Mouse (Mus musculus): ENCODE results near the gene Stpg1. TPM values are rescaled to one million over a fixed set of nuclear protein-coding genes. Genes with fewer than 3 reads are reported as not detected.

Gene Stpg1
- polyA plus RNA-seq, 1 experiment from 2014 or later, result 0.23 TPM

DNA sequence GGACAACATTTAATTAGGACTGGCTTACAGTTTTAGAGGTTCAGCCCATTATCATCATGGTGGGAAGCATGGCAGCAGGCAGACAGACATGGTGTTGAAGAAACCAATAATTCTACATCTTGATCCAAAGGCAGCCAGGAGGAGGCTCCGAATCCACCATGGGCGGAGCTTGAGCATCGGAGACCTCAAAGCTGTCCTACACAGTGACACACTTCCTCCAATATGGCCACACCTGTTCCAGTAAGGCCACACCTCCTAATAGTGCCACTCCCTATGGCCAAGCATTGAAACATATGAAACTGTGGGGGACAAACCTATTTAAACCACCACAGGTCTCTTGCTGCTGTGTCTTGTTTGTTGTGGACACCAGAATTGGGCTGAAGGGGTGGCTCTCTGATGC is 40.4 kb downstream of the Stpg1 start:
- no peak overlapping the region for H3K27ac ChIP-seq
- no peak overlapping the region for H3K4me3 ChIP-seq
- WGBS, result 97% methylated on average over 3 of the region's 3 CpGs
- no peak overlapping the region for H3K4me2 ChIP-seq (replicated peaks)
- no peaks in the 10 kb centered on the region for H3K36me3 ChIP-seq
- H3K4me1 ChIP-seq, result no peaks in the 10 kb centered on the region; the same call in 1 of the 2 replicates
- H3K9ac ChIP-seq, result no peak overlapping the region
- no peak for ATAC-seq (ENCODE audit: insufficient number of reproducible peaks, insufficient read depth, low FRiP score, low TSS enrichment)
- H3K27me3 ChIP-seq, result no peaks in the 10 kb centered on the region
- peaks cover 7% of the 10 kb centered on the region for H3K9me3 ChIP-seq

DNA sequence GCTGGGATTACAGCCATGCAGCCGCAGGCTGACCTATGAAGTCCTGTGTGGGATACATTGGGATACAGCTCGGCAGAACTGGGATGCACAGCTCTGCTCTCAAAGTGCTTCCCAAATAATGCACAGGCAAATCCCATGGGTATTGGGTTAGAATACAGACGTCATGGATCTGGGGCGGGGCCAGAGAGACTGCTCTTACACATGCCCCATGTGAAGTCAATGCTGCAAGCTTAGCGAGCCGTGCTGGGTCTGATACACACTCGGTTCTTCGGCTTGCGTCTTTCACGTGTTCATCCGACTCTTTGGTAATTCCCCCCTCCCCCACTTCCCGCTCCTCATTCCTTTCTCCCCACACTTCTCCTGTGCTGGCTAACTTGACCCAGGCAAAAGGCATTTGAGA is 44.5 kb downstream of the Stpg1 start:
- Histone ChIP-seq H3K36me3 (no peaks in the 10 kb centered on the region), H3K9ac (no peak overlapping the region), H3K27me3 (no peaks in the 10 kb centered on the region), H3K4me2 (replicated peaks) (no peak overlapping the region), H3K4me3 (no peak overlapping the region), H3K9me3 (no peaks in the 10 kb centered on the region), H3K27ac (no peak overlapping the region), H3K4me1 (peaks cover 3% of the 10 kb centered on the region)
- WGBS, result 80% methylated on average over 12 of the region's 12 CpGs
- ATAC-seq (ENCODE audit: insufficient number of reproducible peaks, insufficient read depth, low FRiP score, low TSS enrichment), result no peak

DNA sequence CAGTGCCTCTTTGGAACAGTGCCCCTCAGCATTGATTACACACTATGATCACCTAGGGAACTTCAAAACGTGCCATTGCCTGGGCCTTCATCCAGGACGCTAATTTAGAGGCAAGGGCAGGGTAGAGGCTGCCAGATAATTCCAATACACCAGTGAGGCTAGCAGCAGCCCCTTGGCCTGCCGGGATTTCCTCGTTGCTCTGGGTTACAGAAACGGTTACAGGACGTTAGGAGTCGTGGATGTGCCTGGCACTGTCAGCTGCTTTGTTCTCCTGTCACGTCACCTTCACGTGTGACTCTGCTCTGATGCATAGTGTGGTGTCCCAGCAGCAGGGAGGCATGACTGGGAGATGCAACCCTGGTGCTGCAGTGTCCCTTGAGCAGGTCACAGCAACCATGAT is 45.5 kb downstream of the Stpg1 start:
- Histone ChIP-seq H3K4me3 (no peak overlapping the region), H3K9me3 (no peaks in the 10 kb centered on the region), H3K4me1 (peaks cover 13% of the 10 kb centered on the region), H3K27ac (no peak overlapping the region), H3K27me3 (no peaks in the 10 kb centered on the region), H3K36me3 (no peaks in the 10 kb centered on the region), H3K4me2 (replicated peaks) (no peak overlapping the region), H3K9ac (no peak overlapping the region)
- ATAC-seq (ENCODE audit: insufficient number of reproducible peaks, insufficient read depth, low FRiP score, low TSS enrichment), result no peak
- 70% methylated on average over 9 of the region's 9 CpGs for WGBS

DNA sequence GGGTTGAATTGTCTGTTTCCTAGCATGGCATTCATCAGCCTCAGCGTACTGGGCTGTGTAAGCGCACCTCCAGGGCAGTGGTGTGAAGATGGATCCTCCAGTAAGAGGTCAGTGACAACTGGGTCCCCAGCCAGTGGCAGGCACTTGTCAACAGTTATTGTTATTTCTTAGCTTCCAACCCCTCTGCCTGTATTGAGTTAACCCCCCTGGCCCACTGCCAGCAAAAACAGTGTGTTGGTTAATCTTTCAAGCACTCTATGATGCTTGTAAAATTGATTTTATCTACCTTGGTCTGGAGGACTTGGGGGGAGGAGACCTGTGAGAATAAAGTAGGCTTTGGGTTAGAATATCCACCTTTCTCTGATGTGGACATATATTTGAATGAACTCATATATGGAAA is 49.7 kb downstream of the Stpg1 start:
- Histone ChIP-seq H3K9me3 (no peaks in the 10 kb centered on the region), H3K4me2 (replicated peaks) (no peak overlapping the region), H3K4me1 (peaks cover 43% of the 10 kb centered on the region), H3K36me3 (no peaks in the 10 kb centered on the region), H3K27ac (no peak overlapping the region), H3K9ac (no peak overlapping the region), H3K4me3 (no peak overlapping the region), H3K27me3 (0 out of 2 replicates have a peak, but pooled peaks cover 3% of the 10 kb centered on the region)
- ATAC-seq (ENCODE audit: insufficient number of reproducible peaks, insufficient read depth, low FRiP score, low TSS enrichment), result no peak
- WGBS, result 70% methylated on average over 2 of the region's 2 CpGs

DNA sequence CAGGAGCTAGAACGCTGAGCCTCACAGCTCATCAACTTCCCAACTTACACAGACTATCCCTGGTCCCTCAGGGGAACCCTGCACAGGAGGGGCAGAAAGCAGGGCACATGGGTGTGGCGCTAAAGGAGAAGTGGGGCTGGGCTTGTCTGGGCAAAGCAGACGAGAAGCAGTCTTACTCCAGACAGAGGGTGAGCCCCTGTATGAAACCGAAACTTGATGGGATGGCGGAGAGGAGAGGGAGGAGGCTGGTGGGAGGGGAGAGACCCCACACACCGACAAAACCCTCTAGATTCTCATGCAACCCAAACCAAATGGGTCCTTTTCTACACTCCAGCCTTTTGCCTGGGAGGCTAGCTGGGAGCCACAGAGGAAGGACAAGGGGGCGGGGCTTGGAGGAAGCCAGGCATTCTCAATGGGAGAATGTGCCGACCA is 50.5 kb downstream of the Stpg1 start:
- ATAC-seq (ENCODE audit: insufficient number of reproducible peaks, insufficient read depth, low FRiP score, low TSS enrichment), result peak; percentile 49; the same call in 1 of the 2 replicates
- Histone ChIP-seq H3K27me3 (0 out of 2 replicates have a peak, but pooled peaks cover 3% of the 10 kb centered on the region), H3K4me3 (peak overlapping the region; percentile 7; the same call in 1 of the 2 replicates), H3K4me1 (peaks cover 47% of the 10 kb centered on the region), H3K36me3 (no peaks in the 10 kb centered on the region), H3K9me3 (no peaks in the 10 kb centered on the region), H3K4me2 (replicated peaks) (peak overlapping the region; percentile 39), H3K9ac (no peak overlapping the region), H3K27ac (peak overlapping the region; percentile 61; the same call in 1 of the 2 replicates)
- 9% methylated on average over 8 of the region's 8 CpGs for WGBS

DNA sequence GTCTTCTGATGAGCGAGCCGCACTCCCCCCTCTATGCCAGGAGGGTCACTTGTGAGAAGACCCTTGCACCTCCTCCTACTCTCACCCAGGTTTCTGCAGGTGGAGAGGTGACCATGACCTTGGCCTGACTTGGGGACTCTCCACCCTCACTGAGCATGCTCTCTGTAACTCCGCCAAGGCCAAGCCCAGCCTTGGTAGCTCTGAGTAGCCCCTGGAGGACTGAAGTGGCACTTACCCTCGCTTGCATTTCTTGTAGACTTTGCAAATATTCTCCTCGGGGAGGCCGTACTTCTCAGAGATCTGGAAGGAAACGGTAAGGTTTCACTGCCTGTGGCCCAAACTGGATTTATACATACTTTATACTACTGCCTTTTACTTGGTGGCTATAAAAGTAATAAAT is 51.4 kb downstream of the Stpg1 start:
- ATAC-seq (ENCODE audit: insufficient number of reproducible peaks, insufficient read depth, low FRiP score, low TSS enrichment), result no peak
- Histone ChIP-seq H3K36me3 (no peaks in the 10 kb centered on the region), H3K9ac (no peak overlapping the region), H3K27me3 (peaks cover 3% of the 10 kb centered on the region; the same call in 1 of the 2 replicates), H3K27ac (no peak overlapping the region), H3K4me2 (replicated peaks) (no peak overlapping the region), H3K4me1 (peaks cover 47% of the 10 kb centered on the region), H3K9me3 (no peaks in the 10 kb centered on the region), H3K4me3 (no peak overlapping the region)
- 87% methylated on average over 7 of the region's 7 CpGs for WGBS

DNA sequence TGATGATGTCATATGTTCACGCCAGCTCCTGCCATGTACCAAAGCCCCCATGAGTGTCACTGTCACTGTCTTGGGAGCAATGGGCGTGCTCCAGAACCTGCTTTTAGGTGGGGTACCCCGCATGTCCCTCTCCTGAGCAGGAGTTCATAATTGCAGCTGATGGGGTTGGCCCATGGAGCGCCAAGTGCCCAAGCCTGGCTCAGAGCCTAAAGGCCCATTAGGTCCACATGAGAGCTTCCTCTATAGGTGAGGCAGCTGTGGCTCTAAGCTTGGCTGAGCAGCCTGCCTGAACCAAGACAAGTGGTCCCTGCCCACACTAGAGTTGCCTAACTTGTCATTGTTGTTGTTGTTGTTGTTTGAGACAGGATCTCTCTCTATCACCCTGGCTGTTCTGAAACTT is 52.2 kb downstream of the Stpg1 start:
- H3K9me3 ChIP-seq, result no peaks in the 10 kb centered on the region
- peaks cover 49% of the 10 kb centered on the region for H3K4me1 ChIP-seq
- 90% methylated on average over 4 of the region's 4 CpGs for WGBS
- peaks cover 3% of the 10 kb centered on the region; the same call in 1 of the 2 replicates for H3K27me3 ChIP-seq
- no peak overlapping the region for H3K4me3 ChIP-seq
- no peak overlapping the region for H3K27ac ChIP-seq
- ATAC-seq (ENCODE audit: insufficient number of reproducible peaks, insufficient read depth, low FRiP score, low TSS enrichment), result no peak
- no peaks in the 10 kb centered on the region for H3K36me3 ChIP-seq
- no peak overlapping the region for H3K9ac ChIP-seq
- no peak overlapping the region for H3K4me2 ChIP-seq (replicated peaks)

DNA sequence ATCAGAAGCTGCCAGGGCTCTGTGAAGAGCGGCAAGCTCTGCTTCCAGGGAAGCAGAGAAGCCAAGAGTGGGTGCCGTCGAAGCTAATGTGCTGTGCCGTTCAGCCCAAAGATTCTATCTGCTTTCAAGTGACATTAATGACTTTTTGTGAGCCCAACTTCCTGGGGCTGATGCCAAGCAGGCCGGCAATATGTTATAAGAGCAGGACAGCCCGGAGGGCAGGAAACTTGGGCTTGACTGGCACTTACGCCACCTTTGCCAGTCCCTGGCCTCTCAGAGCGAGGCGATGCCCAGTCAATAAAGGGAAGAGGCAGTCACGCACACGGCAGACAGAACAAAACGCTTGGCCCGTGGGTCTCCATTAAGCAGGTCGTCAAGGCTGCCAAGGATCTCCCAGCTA is 53.0 kb downstream of the Stpg1 start:
- Histone ChIP-seq H3K27me3 (peaks cover 3% of the 10 kb centered on the region; the same call in 1 of the 2 replicates), H3K27ac (0 out of 2 replicates have a peak overlapping the region, but pooled peaks have one; percentile 18), H3K4me3 (no peak overlapping the region), H3K9me3 (no peaks in the 10 kb centered on the region), H3K4me2 (replicated peaks) (no peak overlapping the region), H3K36me3 (no peaks in the 10 kb centered on the region), H3K4me1 (peaks cover 56% of the 10 kb centered on the region), H3K9ac (no peak overlapping the region)
- ATAC-seq (ENCODE audit: insufficient number of reproducible peaks, insufficient read depth, low FRiP score, low TSS enrichment), result no peak
- 68% methylated on average over 14 of the region's 14 CpGs for WGBS

DNA sequence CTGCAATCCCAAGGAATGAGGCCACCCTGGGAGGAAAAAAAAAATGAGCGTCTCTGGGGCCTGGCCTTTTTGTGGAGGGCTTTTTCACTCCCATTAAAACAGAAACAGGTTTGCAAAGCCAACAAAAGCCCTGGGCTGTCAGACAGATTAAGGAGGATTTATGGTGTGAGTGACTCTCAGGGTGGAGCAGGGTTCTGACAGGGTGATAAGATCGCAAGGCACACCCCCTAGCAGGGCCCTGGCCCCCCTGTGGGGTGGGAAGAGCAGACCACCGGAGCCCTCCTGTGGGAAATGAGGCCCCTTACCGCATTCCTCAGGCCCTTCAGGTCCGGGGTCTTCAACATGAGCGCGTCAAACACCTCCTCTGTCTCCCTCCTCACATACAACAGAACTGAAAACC is 53.5 kb downstream of the Stpg1 start:
- H3K27me3 ChIP-seq, result peaks cover 5% of the 10 kb centered on the region; the same call in 1 of the 2 replicates
- H3K9ac ChIP-seq, result no peak overlapping the region
- no peak for ATAC-seq (ENCODE audit: insufficient number of reproducible peaks, insufficient read depth, low FRiP score, low TSS enrichment)
- H3K4me2 ChIP-seq (replicated peaks), result no peak overlapping the region
- H3K36me3 ChIP-seq, result no peaks in the 10 kb centered on the region
- H3K9me3 ChIP-seq, result no peaks in the 10 kb centered on the region
- H3K4me1 ChIP-seq, result peaks cover 62% of the 10 kb centered on the region
- WGBS, result 13% methylated on average over 7 of the region's 7 CpGs
- H3K27ac ChIP-seq, result 0 out of 2 replicates have a peak overlapping the region, but pooled peaks have one; percentile 18
- H3K4me3 ChIP-seq, result no peak overlapping the region

DNA sequence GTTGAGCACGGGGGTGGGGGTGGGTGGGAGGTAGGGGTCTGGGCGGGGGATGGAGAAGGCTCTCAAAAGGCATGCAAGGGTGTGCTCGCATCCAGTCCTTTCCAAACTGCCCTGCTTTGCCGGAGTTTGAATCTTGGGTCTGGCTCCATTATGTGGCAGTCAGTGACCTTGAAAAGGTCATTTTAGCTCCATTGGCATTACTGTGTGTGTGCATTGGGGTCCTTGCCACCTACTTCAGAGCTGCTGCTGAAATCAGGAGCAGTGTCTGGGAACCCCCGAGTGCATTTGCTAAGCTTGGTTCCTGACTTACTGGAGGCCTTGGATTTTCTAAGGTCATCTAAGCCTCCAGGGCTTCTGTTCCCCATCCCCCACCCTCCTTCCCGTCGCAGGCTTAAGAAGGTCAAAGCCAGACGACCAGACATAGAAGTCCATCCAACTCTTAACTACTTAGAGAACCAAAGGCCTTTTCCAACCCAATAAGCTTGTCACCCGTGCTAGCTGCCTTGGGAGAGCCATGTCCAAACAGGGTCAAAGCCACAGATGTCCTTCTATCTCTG is 54.0 kb downstream of the Stpg1 start:
- Histone ChIP-seq H3K4me1 (peaks cover 66% of the 10 kb centered on the region), H3K9ac (no peak overlapping the region), H3K27ac (no peak overlapping the region), H3K9me3 (no peaks in the 10 kb centered on the region), H3K4me3 (no peak overlapping the region), H3K27me3 (peaks cover 5% of the 10 kb centered on the region; the same call in 1 of the 2 replicates), H3K4me2 (replicated peaks) (no peak overlapping the region), H3K36me3 (no peaks in the 10 kb centered on the region)
- ATAC-seq (ENCODE audit: insufficient number of reproducible peaks, insufficient read depth, low FRiP score, low TSS enrichment), result no peak
- 33% methylated on average over 9 of the region's 9 CpGs for WGBS

DNA sequence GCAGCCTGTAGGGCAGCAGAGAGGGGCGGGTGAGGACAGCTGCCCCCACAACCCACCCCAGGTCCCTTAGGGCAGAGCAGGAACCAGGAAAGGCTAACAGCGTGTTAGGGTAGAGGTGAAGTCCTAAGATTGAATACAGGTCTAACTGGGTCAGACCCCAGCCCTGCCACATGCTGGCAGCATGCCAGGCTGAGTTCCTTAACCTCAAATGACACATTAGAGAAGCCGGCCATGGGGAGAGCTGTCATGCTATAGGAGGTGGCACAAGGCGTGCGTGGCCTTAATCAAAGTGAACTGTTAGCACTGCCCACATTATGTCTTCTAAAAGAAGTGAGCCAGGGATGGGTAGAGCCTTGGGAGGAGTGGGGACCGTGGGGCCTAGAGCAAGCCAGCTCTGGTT is 54.7 kb downstream of the Stpg1 start:
- H3K4me2 ChIP-seq (replicated peaks), result no peak overlapping the region
- no peak overlapping the region for H3K27ac ChIP-seq
- H3K9me3 ChIP-seq, result no peaks in the 10 kb centered on the region
- ATAC-seq (ENCODE audit: insufficient number of reproducible peaks, insufficient read depth, low FRiP score, low TSS enrichment), result no peak
- WGBS, result 62% methylated on average over 6 of the region's 6 CpGs
- H3K4me1 ChIP-seq, result peaks cover 64% of the 10 kb centered on the region
- no peak overlapping the region for H3K9ac ChIP-seq
- H3K4me3 ChIP-seq, result no peak overlapping the region
- no peaks in the 10 kb centered on the region for H3K36me3 ChIP-seq
- peaks cover 5% of the 10 kb centered on the region; the same call in 1 of the 2 replicates for H3K27me3 ChIP-seq

DNA sequence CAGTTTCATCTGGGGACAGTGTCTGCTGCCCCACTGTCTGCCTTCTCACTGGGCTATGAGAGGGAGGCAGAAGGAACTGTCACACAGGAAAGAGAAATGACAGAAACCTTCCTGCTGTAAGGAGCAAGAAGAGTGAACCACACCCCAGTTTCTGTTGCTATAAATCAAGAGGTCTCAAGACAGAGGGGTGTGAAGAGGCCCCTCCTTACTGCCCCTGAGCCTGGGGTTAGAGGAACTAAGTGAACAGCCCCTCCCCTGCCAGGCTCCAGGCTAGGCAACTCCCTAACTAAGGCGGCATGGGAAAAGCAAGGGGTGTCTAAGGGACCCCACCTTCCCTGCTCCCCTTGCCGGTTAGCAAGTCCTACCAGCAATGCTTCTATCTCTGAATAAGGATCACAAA is 69.2 kb downstream of the Stpg1 start:
- Histone ChIP-seq H3K4me1 (peaks cover 24% of the 10 kb centered on the region), H3K4me2 (replicated peaks) (no peak overlapping the region), H3K4me3 (no peak overlapping the region), H3K9ac (no peak overlapping the region), H3K36me3 (no peaks in the 10 kb centered on the region), H3K9me3 (0 out of 2 replicates have a peak, but pooled peaks cover 4% of the 10 kb centered on the region), H3K27ac (no peak overlapping the region), H3K27me3 (peaks cover 7% of the 10 kb centered on the region)
- 54% methylated on average over 2 of the region's 2 CpGs for WGBS
- ATAC-seq (ENCODE audit: insufficient number of reproducible peaks, insufficient read depth, low FRiP score, low TSS enrichment), result no peak
